Mouse (Mus musculus) retina, adult 2 months (tissue): ENCODE results near the gene Sema4g.

Source experiments
- DNase-seq: peaks from one replicate; pipeline ENCODE4 v3.0.0-alpha.2; 2012; ENCODE audit warnings: low read depth, low spot score

Sema4g gene

GRCm38 (mm10) chr19:45003740-45004516, 15.0 kb downstream of the Sema4g start:
- no peak for DNase-seq

GRCm38 (mm10) chr19:45005444-45005843, 16.5 kb downstream of the Sema4g start, which contains the start of gene Twnk:
Gene Twnk (plus strand): TSS chr19:45005663.
- DNase-seq, result no peak

GRCm38 (mm10) chr19:45005957-45006712, 17.2 kb downstream of the Sema4g start, which contains the start of gene Mrpl43:
Gene Mrpl43 (minus strand): TSS chr19:45006442.
- DNase-seq, result peak; percentile 87

- no peak for DNase-seq
These were observed 18.1 kb downstream of the Sema4g start for GRCm38 (mm10) chr19:45007021-45007420.

GRCm38 (mm10) chr19:45007425-45008191, 18.7 kb downstream of the Sema4g start:
- no peak for DNase-seq

- DNase-seq, result no peak
These were observed 21.7 kb downstream of the Sema4g start for GRCm38 (mm10) chr19:45010646-45011045.

- no peak for DNase-seq
These were observed 23.3 kb downstream of the Sema4g start for GRCm38 (mm10) chr19:45012219-45012618.

GRCm38 (mm10) chr19:45012636-45013035, 23.7 kb downstream of the Sema4g start:
- no peak for DNase-seq

- DNase-seq, result no peak
These were observed 24.8 kb downstream of the Sema4g start for GRCm38 (mm10) chr19:45013581-45014225.

- no peak for DNase-seq
These were observed 25.6 kb downstream of the Sema4g start, which contains the start of gene Lzts2 for GRCm38 (mm10) chr19:45014335-45014971. Gene Lzts2 (plus strand): TSS chr19:45014414.

- DNase-seq, result no peak
These were observed 26.1 kb downstream of the Sema4g start for GRCm38 (mm10) chr19:45014981-45015402.

- DNase-seq, result no peak
These were observed 26.8 kb downstream of the Sema4g start for GRCm38 (mm10) chr19:45015518-45016281.

- DNase-seq, result peak; percentile 53
These were observed 27.7 kb downstream of the Sema4g start for GRCm38 (mm10) chr19:45016341-45017215.

- peak; percentile 48 for DNase-seq
These were observed 28.4 kb downstream of the Sema4g start for GRCm38 (mm10) chr19:45017216-45017771.

- DNase-seq, result peak; percentile 48
These were observed 29.0 kb downstream of the Sema4g start for GRCm38 (mm10) chr19:45017909-45018308.

GRCm38 (mm10) chr19:45018351-45018831, 29.5 kb downstream of the Sema4g start:
- DNase-seq, result no peak

- DNase-seq, result no peak
These were observed 31.4 kb downstream of the Sema4g start for GRCm38 (mm10) chr19:45020348-45020747.

- DNase-seq, result no peak
These were observed 32.5 kb downstream of the Sema4g start for GRCm38 (mm10) chr19:45021362-45021761.

- no peak for DNase-seq
These were observed 35.1 kb downstream of the Sema4g start for GRCm38 (mm10) chr19:45023993-45024392.
